Mouse (Mus musculus) heart, embryonic 14.5 days (tissue): ENCODE results near the gene Klhdc4. TPM values are rescaled to one million over a fixed set of nuclear protein-coding genes. Genes with fewer than 3 reads are reported as not detected.

Source experiments
- ATAC-seq: fragments of 200-750 bp; cut with Nextera tagmentation; 2 replicates; pipeline ENCODE4 v1.8.0; 2017; ENCODE audit warnings: low read depth, moderate TSS enrichment; ENCODE audit not compliant: insufficient number of reproducible peaks, insufficient read depth, low FRiP score
- H3K27ac ChIP-seq, 2 experiments: fragments of 200-500 bp in 1 of 2; fragments of 300-500 bp in 1 of 2; sonication (generic) in 1 of 2; replicated peaks in 1 of 2; 2 replicates each; pipeline ENCODE4 v1.5.1; 2012 to 2014; ENCODE audit warnings: low read depth in 2 of 2, low read length in 2 of 2, control low read depth in 1 of 2, mild to moderate bottlenecking in 1 of 2, mixed read lengths in 1 of 2; ENCODE audit not compliant: control insufficient read depth in 1 of 2, insufficient read depth in 1 of 2
- H3K27me3 ChIP-seq: fragments of 300-500 bp; sonication (generic); 2 replicates; pipeline ENCODE4 v1.6.1; 2014; ENCODE audit warnings: mild to moderate bottlenecking, low read length, control low read depth; ENCODE audit not compliant: control insufficient read depth, insufficient read depth
- H3K36me3 ChIP-seq: fragments of 300-500 bp; sonication (generic); 2 replicates; pipeline ENCODE4 v1.6.1; 2014; ENCODE audit warnings: mild to moderate bottlenecking, control low read depth, low read length, mixed read lengths; ENCODE audit not compliant: control insufficient read depth, insufficient read depth
- H3K4me1 ChIP-seq, 2 experiments: fragments of 200-500 bp in 1 of 2; fragments of 300-500 bp in 1 of 2; sonication (generic) in 1 of 2; 2 replicates each; pipeline ENCODE4 v1.6.1; 2012 to 2014; ENCODE audit warnings: low read length in 2 of 2, control low read depth in 1 of 2, mixed read lengths in 1 of 2; ENCODE audit not compliant: control insufficient read depth in 2 of 2, insufficient read depth in 2 of 2
- H3K4me2 ChIP-seq: fragments of 300-500 bp; sonication (generic); 2 replicates; pipeline ENCODE4 v1.6.1; 2014; ENCODE audit warnings: mild to moderate bottlenecking, low read length
- H3K4me3 ChIP-seq, 2 experiments: fragments of 200-500 bp in 1 of 2; fragments of 300-500 bp in 1 of 2; sonication (generic) in 1 of 2; 2 replicates each; pipeline ENCODE4 v1.5.1; 2012 to 2014; ENCODE audit warnings: low read length in 2 of 2, mild to moderate bottlenecking in 2 of 2, control low read depth in 1 of 2, low read depth in 1 of 2, moderate library complexity in 1 of 2; ENCODE audit not compliant: control insufficient read depth in 1 of 2, insufficient read depth in 1 of 2
- H3K9ac ChIP-seq: fragments of 300-500 bp; sonication (generic); 2 replicates; pipeline ENCODE4 v1.6.1; 2014; ENCODE audit warnings: mild to moderate bottlenecking, low read length
- H3K9me3 ChIP-seq: fragments of 300-500 bp; sonication (generic); 2 replicates; pipeline ENCODE4 v1.6.1; 2016; ENCODE audit warnings: low read length, control low read depth; ENCODE audit not compliant: control insufficient read depth
- WGBS: fragments of 180-500 bp; shearing (Covaris S2); extraction: QIAGEN DNeasy Blood & Tissue Kit; methylation state at CpG from one replicate; pipeline ENCODE4 v1.1.7; 2014; 5-methylcytosine and 5-hydroxymethylcytosine counted together
- polyA plus RNA-seq: library from polyadenylated mRNA; unstranded; fragments of >200 nt; fragmentation: Nextera tagmentation; extraction: Ambion mirVana; gene quantifications from 2 replicates; pipeline ENCODE4 v1.2.1, GENCODE M21; 2014

Gene Klhdc4
- polyA plus RNA-seq, 1 experiment from 2014 or later = 20.8 TPM

DNA sequence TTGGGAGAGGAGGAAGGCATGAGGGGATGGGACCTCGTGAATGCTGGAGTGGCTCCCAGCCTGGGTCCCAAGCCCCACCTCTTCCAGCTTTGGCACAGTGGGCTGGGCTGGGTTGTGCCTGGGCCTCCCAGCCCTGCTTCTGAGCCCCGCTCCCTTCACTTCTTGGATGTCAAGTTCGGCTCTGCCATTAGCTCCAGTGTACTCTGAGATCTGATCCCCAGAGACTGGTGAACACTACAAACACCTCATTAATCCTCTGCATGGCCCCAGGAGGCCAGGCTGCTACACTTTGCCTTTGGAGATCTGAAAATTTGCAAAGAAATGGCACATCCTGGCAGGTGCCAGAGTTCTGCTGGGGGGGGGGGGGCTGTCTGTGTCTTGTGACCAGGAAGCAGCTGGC, 60.3 kb downstream of the Klhdc4 start:
- ATAC-seq = no peak
- Histone ChIP-seq H3K9me3 (no peaks in the 10 kb centered on the region), H3K27ac (no peak overlapping the region), H3K4me2 (no peak overlapping the region), H3K27me3 (no peaks in the 10 kb centered on the region), H3K9ac (no peak overlapping the region), H3K36me3 (no peaks in the 10 kb centered on the region), H3K4me3 (no peak overlapping the region), H3K4me1 (no peaks in the 10 kb centered on the region)
- WGBS = 59% methylated on average over 3 of the region's 3 CpGs

DNA sequence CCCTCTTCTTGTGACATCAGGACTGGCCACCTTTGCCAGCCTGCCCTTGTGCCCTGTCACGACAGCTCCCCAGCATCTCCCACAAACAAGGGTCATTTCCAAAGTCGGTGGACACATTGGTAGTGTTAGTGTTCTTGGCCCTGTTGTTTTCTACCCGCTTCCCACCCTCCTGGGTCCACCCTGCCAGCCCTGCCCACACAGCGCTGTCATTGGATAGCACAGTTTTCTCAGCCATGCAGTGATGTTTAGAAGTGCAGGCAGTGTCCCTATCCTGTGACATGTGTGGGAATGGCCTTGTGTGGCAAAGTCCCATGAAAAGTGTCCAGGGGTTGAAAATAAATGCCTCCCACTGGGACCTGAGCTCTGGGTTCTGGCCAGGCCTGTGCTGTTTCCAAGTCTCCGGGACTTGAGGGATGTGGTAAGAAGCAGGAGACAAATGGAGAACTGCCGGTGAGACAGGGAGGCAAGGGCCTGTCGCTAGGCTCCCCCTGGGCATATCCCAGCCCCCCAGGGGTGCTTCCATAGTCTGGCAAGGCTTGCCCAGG, 63.7 kb downstream of the Klhdc4 start:
- H3K4me1 ChIP-seq = no peaks in the 10 kb centered on the region
- no peaks in the 10 kb centered on the region for H3K27me3 ChIP-seq
- 65% methylated on average over 7 of the region's 7 CpGs for WGBS
- H3K27ac ChIP-seq = no peak overlapping the region
- H3K4me2 ChIP-seq = no peak overlapping the region
- H3K36me3 ChIP-seq = no peaks in the 10 kb centered on the region
- H3K9ac ChIP-seq = no peak overlapping the region
- no peak for ATAC-seq
- no peak overlapping the region for H3K4me3 ChIP-seq
- H3K9me3 ChIP-seq = no peaks in the 10 kb centered on the region

DNA sequence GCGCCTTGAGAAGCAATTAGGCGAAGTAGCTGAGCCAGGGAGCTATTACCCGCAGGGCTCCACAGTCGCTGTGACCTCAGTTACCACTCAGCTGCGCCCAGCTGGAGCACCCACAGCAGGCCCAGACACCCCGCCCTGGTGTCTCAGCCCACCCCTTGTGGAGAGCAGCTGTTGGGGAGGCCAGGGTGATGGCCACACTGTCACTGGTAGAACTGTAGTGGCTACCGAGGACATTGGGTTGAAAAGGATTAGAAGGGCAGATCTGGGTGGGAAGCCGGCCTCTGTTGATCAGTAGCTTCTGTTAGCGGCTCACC, 65.7 kb downstream of the Klhdc4 start:
- ATAC-seq = no peak
- Histone ChIP-seq H3K9ac (no peak overlapping the region), H3K27ac (no peak overlapping the region), H3K27me3 (no peaks in the 10 kb centered on the region), H3K36me3 (no peaks in the 10 kb centered on the region), H3K9me3 (no peaks in the 10 kb centered on the region), H3K4me3 (no peak overlapping the region), H3K4me2 (no peak overlapping the region), H3K4me1 (no peaks in the 10 kb centered on the region)
- 55% methylated on average over 9 of the region's 9 CpGs for WGBS

DNA sequence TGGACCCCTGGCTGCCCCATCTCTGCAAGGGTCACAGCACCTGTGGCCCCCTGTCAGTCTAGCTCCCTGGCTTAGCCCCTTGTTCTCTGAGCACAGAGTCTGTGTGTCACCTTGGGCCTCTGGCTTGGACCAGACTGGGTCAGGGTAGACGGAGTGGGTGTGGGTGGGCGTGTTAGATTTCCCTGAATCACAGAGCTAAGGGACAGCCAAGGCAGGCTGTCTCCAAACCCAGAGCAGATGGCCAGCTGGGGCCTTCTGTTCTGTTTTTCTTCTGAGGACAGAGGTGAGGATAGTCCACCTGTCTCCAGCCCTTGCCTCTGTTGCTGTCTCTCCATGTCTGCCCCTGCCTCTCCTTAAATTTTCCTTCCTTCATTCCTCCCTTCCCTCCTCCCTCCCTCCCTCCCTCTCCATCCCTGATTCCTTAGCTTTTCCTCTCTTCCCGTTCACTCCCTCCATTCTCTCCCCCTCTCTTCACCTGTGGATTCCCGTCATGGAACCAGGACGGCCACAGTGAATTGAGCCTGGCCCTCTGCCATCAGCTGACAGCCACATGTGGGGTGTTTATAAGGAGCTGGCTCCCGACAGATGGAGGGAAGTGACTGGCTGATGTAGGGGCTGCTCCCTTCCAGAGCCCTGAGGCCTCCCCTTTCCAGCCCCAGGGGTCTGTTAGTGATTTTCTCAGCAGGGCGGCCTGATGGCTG, 66.2 kb downstream of the Klhdc4 start:
- ATAC-seq = no peak
- Histone ChIP-seq H3K27ac (no peak overlapping the region), H3K9me3 (no peaks in the 10 kb centered on the region), H3K4me2 (no peak overlapping the region), H3K4me3 (no peak overlapping the region), H3K27me3 (no peaks in the 10 kb centered on the region), H3K9ac (no peak overlapping the region), H3K36me3 (no peaks in the 10 kb centered on the region), H3K4me1 (no peaks in the 10 kb centered on the region)
- 42% methylated on average over 7 of the region's 7 CpGs for WGBS

DNA sequence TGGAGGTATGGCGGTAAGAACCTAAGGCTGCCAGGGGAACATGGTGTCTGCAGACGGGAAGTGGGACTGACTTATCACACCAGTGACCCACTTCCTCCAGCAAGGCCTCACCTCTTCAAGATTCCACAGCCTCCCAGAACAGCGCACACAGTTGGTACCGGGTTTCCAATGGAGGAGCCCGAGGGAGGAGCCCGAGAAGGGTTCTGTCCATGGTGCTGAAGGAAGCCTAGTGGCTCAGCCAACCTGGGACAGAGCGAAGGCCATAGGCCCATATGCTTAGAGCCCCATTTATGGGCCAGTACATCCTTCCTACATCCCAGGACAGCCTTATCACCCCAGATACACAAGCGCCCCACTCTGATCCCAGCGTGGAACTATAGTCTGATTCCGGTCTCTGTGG, 67.9 kb downstream of the Klhdc4 start:
- Histone ChIP-seq H3K27ac (no peak overlapping the region), H3K27me3 (no peaks in the 10 kb centered on the region), H3K9ac (no peak overlapping the region), H3K36me3 (no peaks in the 10 kb centered on the region), H3K4me3 (no peak overlapping the region), H3K4me1 (no peaks in the 10 kb centered on the region), H3K9me3 (no peaks in the 10 kb centered on the region), H3K4me2 (no peak overlapping the region)
- 18% methylated on average over 10 of the region's 10 CpGs for WGBS
- ATAC-seq = no peak

DNA sequence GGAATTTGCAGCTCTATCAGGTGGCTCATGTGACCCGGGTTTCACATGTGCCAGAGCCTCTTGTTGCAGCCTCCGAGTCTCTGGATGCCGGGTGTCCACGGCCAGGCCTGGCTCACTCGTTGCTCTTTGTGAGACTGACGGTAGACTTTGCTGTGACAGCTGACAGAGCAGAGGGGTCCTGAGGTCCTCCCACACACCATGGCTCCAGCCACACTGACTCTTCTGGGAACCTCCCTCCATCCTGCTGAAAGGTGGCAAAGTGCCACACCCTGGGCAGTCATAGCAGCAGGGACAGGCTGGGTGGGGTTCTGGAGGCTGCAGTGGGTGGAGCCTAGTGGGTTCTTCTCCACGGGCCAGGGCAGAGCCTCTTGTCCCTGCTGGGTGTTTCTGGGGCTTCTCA, 68.9 kb downstream of the Klhdc4 start:
- Histone ChIP-seq H3K27ac (no peak overlapping the region), H3K27me3 (no peaks in the 10 kb centered on the region), H3K9ac (no peak overlapping the region), H3K4me1 (no peaks in the 10 kb centered on the region), H3K4me3 (no peak overlapping the region), H3K4me2 (no peak overlapping the region), H3K9me3 (no peaks in the 10 kb centered on the region), H3K36me3 (no peaks in the 10 kb centered on the region)
- 66% methylated on average over 7 of the region's 7 CpGs for WGBS
- ATAC-seq = no peak

DNA sequence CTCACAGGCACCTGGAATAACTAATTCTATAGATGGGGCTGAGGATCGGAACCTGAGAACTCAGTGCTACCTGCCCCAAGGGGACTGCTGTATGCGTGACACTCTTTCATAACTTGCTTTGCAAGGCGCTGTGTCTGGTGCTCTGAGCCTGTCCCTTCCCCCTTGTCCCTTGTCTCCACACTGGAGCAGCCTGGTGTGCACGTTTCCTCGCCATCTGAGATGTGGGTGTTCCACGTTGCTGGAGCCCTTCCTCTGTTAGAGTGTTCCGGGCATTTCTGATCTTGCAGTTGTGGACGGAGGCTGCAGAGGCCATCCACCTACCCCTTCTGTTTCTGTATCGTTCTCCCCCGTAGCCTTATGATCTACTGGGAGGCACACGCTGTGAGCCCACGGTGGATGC, 70.9 kb downstream of the Klhdc4 start:
- ATAC-seq = no peak
- 52% methylated on average over 12 of the region's 12 CpGs for WGBS
- Histone ChIP-seq H3K36me3 (no peaks in the 10 kb centered on the region), H3K9ac (no peak overlapping the region), H3K4me2 (no peak overlapping the region), H3K4me1 (no peaks in the 10 kb centered on the region), H3K27me3 (peaks cover 15% of the 10 kb centered on the region), H3K9me3 (no peaks in the 10 kb centered on the region), H3K4me3 (no peak overlapping the region), H3K27ac (no peak overlapping the region)

DNA sequence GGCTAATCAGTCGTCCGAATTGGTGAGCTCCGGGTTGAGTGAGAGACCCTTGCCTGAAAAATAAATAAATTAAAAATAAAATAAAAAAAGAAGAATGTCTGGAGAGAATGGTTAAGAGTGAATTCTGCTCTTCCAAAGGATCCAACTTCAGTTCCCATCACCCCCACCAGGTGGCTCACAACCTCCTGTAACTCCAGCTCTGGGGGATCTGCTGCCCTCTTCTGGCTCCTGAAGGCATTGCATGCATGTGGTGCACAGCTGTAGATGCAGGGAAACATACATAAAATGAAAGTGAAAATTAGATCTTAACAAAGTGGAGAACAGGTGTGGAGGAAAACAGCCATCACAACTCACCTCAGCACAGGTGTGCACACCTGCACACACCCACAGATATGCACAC, 78.0 kb downstream of the Klhdc4 start:
- Histone ChIP-seq H3K9ac (no peak overlapping the region), H3K4me1 (no peaks in the 10 kb centered on the region), H3K4me3 (no peak overlapping the region), H3K9me3 (peaks cover 8% of the 10 kb centered on the region; the same call in 1 of the 2 replicates), H3K36me3 (no peaks in the 10 kb centered on the region), H3K4me2 (no peak overlapping the region), H3K27me3 (peaks cover 46% of the 10 kb centered on the region), H3K27ac (no peak overlapping the region)
- 20% methylated on average over 3 of the region's 3 CpGs for WGBS
- ATAC-seq = no peak
